Mouse (Mus musculus): ENCODE results near the gene Tmem169. TPM values are rescaled to one million over a fixed set of nuclear protein-coding genes. Genes with fewer than 3 reads are reported as not detected.
"Not testable (repeated sequence)": the region's sequence is repeated elsewhere in the genome, so short reads cannot be mapped to it uniquely, and the experiment has no call there.

The Tmem169 gene
- total RNA-seq (2014; fragmentation: Nextera tagmentation) (not detected in 2 replicates), total RNA-seq (2017) (0.12 and 0.33 TPM in 2 replicates), polyA plus RNA-seq (2012) (not detected in 2 replicates)

- Histone ChIP-seq H3K9me3 (replicated peaks) (no peaks in the 10 kb centered on the region), H3K27me3 (ENCODE audit: insufficient read depth, low read length) (peaks cover 41% of the 10 kb centered on the region), H3K4me3 (ENCODE audit: low read depth, low read length) (peak within 1 kb of the TSS; percentile 74), H3K36me3 (replicated peaks) (peaks cover 2% of the 10 kb centered on the region), H3K4me1 (ENCODE audit: insufficient read depth, low read depth, low read length) (peaks cover 17% of the 10 kb centered on the region)
- TF ChIP-seq GATA1 (IDR thresholded peaks at IDR 0.05; ENCODE audit: borderline replicate concordance, low read length) (no peak), TAL1 (conservative IDR thresholded peaks at IDR 0.05; ENCODE audit: low read depth, low read length) (no peak), POLR2AphosphoS5 (IDR thresholded peaks at IDR 0.05; ENCODE audit: insufficient replicate concordance, low read depth, low read length) (no peak), CTCF (IDR thresholded peaks at IDR 0.05; ENCODE audit: low read depth, low read length) (no peak), GATA2 (IDR thresholded peaks at IDR 0.05; ENCODE audit: borderline replicate concordance, low read depth, low read length) (no peak)
- DNase-seq (ENCODE audit: low spot score) (peak; percentile 97), ATAC-seq (ENCODE audit: extremely low read depth, insufficient number of reproducible peaks, low FRiP score, poor library complexity, severe bottlenecking) (peak; percentile 99)
Measured at GRCm38 (mm10) chr1:72283992-72284485, at the start of gene Tmem169, which contains the start of gene Pecr. Gene Tmem169, plus strand, starts transcription at chr1:72284369. Gene Pecr, minus strand, starts transcription at chr1:72284314.

- peaks cover 17% of the 10 kb centered on the region for H3K4me1 ChIP-seq (ENCODE audit: insufficient read depth, low read depth, low read length)
- H3K4me3 ChIP-seq (ENCODE audit: low read depth, low read length): peak overlapping the region; percentile 11
- H3K36me3 ChIP-seq (replicated peaks); H3K9me3 ChIP-seq (replicated peaks); DNase-seq (ENCODE audit: low spot score): not testable (repeated sequence)
- peaks cover 28% of the 10 kb centered on the region for H3K27me3 ChIP-seq (ENCODE audit: insufficient read depth, low read length)
- ATAC-seq (ENCODE audit: extremely low read depth, insufficient number of reproducible peaks, low FRiP score, poor library complexity, severe bottlenecking): peak; percentile 74
Measured at GRCm38 (mm10) chr1:72236363-72237006, 47.7 kb upstream of the Tmem169 start.

- peaks cover 17% of the 10 kb centered on the region for H3K4me1 ChIP-seq (ENCODE audit: insufficient read depth, low read depth, low read length)
- H3K27me3 ChIP-seq (ENCODE audit: insufficient read depth, low read length): peaks cover 28% of the 10 kb centered on the region
- no peaks in the 10 kb centered on the region for H3K9me3 ChIP-seq (replicated peaks)
- DNase-seq (ENCODE audit: low spot score) (no peak), ATAC-seq (ENCODE audit: extremely low read depth, insufficient number of reproducible peaks, low FRiP score, poor library complexity, severe bottlenecking) (0 out of 2 replicates have a peak, but pooled peaks have one; percentile 25)
- no peak overlapping the region for H3K4me3 ChIP-seq (ENCODE audit: low read depth, low read length)
- no peak for TF ChIP-seq TAL1 (conservative IDR thresholded peaks at IDR 0.05; ENCODE audit: low read depth, low read length)
- no peak for TF ChIP-seq GATA2 (IDR thresholded peaks at IDR 0.05; ENCODE audit: borderline replicate concordance, low read depth, low read length)
- no peak for TF ChIP-seq CTCF (IDR thresholded peaks at IDR 0.05; ENCODE audit: low read depth, low read length)
- no peak for TF ChIP-seq POLR2AphosphoS5 (IDR thresholded peaks at IDR 0.05; ENCODE audit: insufficient replicate concordance, low read depth, low read length)
- no peak for TF ChIP-seq GATA1 (IDR thresholded peaks at IDR 0.05; ENCODE audit: borderline replicate concordance, low read length)
- no peaks in the 10 kb centered on the region for H3K36me3 ChIP-seq (replicated peaks)
Measured at GRCm38 (mm10) chr1:72237007-72237775, 47.0 kb upstream of the Tmem169 start.

- TF ChIP-seq CTCF (IDR thresholded peaks at IDR 0.05; ENCODE audit: low read depth, low read length): no peak
- TF ChIP-seq TAL1 (conservative IDR thresholded peaks at IDR 0.05; ENCODE audit: low read depth, low read length): no peak
- no peak for TF ChIP-seq GATA2 (IDR thresholded peaks at IDR 0.05; ENCODE audit: borderline replicate concordance, low read depth, low read length)
- TF ChIP-seq GATA1 (IDR thresholded peaks at IDR 0.05; ENCODE audit: borderline replicate concordance, low read length): no peak
- no peak for TF ChIP-seq POLR2AphosphoS5 (IDR thresholded peaks at IDR 0.05; ENCODE audit: insufficient replicate concordance, low read depth, low read length)
- no peak for ATAC-seq (ENCODE audit: extremely low read depth, insufficient number of reproducible peaks, low FRiP score, poor library complexity, severe bottlenecking)
- no peak for DNase-seq (ENCODE audit: low spot score)
- Histone ChIP-seq H3K27me3 (ENCODE audit: insufficient read depth, low read length) (peaks cover 28% of the 10 kb centered on the region), H3K9me3 (replicated peaks) (no peaks in the 10 kb centered on the region), H3K36me3 (replicated peaks) (no peaks in the 10 kb centered on the region), H3K4me3 (ENCODE audit: low read depth, low read length) (no peak overlapping the region), H3K4me1 (ENCODE audit: insufficient read depth, low read depth, low read length) (peaks cover 24% of the 10 kb centered on the region)
Measured at GRCm38 (mm10) chr1:72238016-72238580, 46.1 kb upstream of the Tmem169 start.

- Histone ChIP-seq H3K27me3 (ENCODE audit: insufficient read depth, low read length) (peaks cover 28% of the 10 kb centered on the region), H3K4me1 (ENCODE audit: insufficient read depth, low read depth, low read length) (peaks cover 33% of the 10 kb centered on the region)
- H3K4me3 ChIP-seq (ENCODE audit: low read depth, low read length); H3K36me3 ChIP-seq (replicated peaks); ATAC-seq (ENCODE audit: extremely low read depth, insufficient number of reproducible peaks, low FRiP score, poor library complexity, severe bottlenecking); H3K9me3 ChIP-seq (replicated peaks); DNase-seq (ENCODE audit: low spot score): not testable (repeated sequence)
Measured at GRCm38 (mm10) chr1:72239113-72239512, 45.1 kb upstream of the Tmem169 start.

- ATAC-seq (ENCODE audit: extremely low read depth, insufficient number of reproducible peaks, low FRiP score, poor library complexity, severe bottlenecking): no peak
- peaks cover 8% of the 10 kb centered on the region for H3K27me3 ChIP-seq (ENCODE audit: insufficient read depth, low read length)
- H3K9me3 ChIP-seq (replicated peaks): no peaks in the 10 kb centered on the region
- DNase-seq (ENCODE audit: low spot score): no peak
- no peaks in the 10 kb centered on the region for H3K36me3 ChIP-seq (replicated peaks)
- H3K4me1 ChIP-seq (ENCODE audit: insufficient read depth, low read depth, low read length): peaks cover 35% of the 10 kb centered on the region
- no peak overlapping the region for H3K4me3 ChIP-seq (ENCODE audit: low read depth, low read length)
- no peak for TF ChIP-seq POLR2AphosphoS5 (IDR thresholded peaks at IDR 0.05; ENCODE audit: insufficient replicate concordance, low read depth, low read length)
- no peak for TF ChIP-seq GATA1 (IDR thresholded peaks at IDR 0.05; ENCODE audit: borderline replicate concordance, low read length)
- no peak for TF ChIP-seq GATA2 (IDR thresholded peaks at IDR 0.05; ENCODE audit: borderline replicate concordance, low read depth, low read length)
- no peak for TF ChIP-seq CTCF (IDR thresholded peaks at IDR 0.05; ENCODE audit: low read depth, low read length)
- TF ChIP-seq TAL1 (conservative IDR thresholded peaks at IDR 0.05; ENCODE audit: low read depth, low read length): no peak
Measured at GRCm38 (mm10) chr1:72242581-72243143, 41.5 kb upstream of the Tmem169 start.

Measured in G1E (cell line).